Mouse (Mus musculus) lung, adult 10 weeks (tissue): ENCODE results near the gene Rftn1. TPM values are rescaled to one million over a fixed set of nuclear protein-coding genes. Genes with fewer than 3 reads are reported as not detected.

Experiments
- polyA plus RNA-seq: library from polyadenylated mRNA; stranded (reverse); fragments of 350-450 nt; fragmentation: Illumina TruSeq; extraction: RNeasy Lipid Tissue Mini Kit (QIAGEN cat#74804); gene quantifications from one replicate; pipeline ENCODE4 v1.2.3, GENCODE M21; 2014; ENCODE audit warnings: low read depth, low replicate concordance; ENCODE audit not compliant: insufficient read depth

The Rftn1 gene
- polyA plus RNA-seq: 13.4 TPM

DNA sequence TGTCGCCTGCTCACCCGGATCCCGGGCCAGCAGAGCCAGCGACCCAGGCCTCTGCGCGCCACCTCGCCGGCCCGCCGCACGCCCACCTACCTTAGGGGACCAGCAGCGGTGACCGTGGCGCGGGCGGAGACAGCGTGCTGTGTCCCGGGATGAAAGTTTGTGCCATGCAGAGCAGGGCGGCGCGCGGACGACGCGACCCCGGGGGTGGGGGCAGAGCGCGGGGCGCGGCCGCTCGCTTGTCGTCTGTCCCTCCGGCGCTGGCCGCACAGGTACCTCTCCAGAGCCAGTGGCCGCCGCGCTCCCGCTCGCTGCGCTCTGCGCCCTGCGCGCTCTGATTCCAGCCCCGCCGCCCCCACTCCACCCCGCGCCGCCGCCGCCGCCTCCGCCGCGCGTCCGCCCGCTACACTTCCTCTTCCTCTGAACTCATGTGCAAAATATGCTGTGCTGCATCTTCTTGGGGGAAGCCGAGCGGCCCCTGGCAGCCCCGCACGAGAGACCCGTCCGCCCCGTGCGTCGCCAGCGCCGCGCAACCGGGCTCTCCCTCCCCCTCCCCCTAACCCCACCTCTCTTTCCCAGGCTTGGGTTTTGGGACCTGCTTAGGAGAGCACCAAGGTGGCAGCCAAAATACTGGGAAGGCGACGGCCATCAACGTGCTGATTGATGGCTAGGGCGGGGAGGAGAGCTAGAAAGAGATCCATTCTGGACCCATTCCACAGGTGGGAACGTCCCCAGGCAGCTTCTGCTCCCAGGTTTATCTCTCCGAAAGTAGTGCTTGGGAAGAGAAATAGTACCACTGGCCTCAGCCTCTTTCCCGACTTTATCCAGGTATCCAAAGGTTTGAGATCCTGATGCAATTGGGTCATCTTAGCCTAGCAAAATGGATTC is at the start of gene Rftn1:
Rftn1 (minus strand) TSS at position 544 of the 885 bp plus-strand sequence.

Other genes with a start within 250 kb of the Rftn1 start
- not detected for gene Dazl, start 103.0 kb upstream of the Rftn1 start, polyA plus RNA-seq